Mouse (Mus musculus): ENCODE measurements around the gene Rpgrip1. TPM values are rescaled to one million over a fixed set of nuclear protein-coding genes. Genes with fewer than 3 reads are reported as not detected.

Rpgrip1 gene
- polyA plus RNA-seq, 1 experiment from 2014 or later: 59.8 TPM

- Histone ChIP-seq H3K4me1 (peaks cover 11% of the 10 kb centered on the region), H3K36me3 (no peaks in the 10 kb centered on the region), H3K27me3 (no peaks in the 10 kb centered on the region), H3K9me3 (replicated peaks) (no peaks in the 10 kb centered on the region), H3K4me2 (replicated peaks) (peak overlapping the region; percentile 98), H3K27ac (replicated peaks) (peak overlapping the region; percentile 90), H3K9ac (peak overlapping the region; percentile 53; the same call in 1 of the 2 replicates), H3K4me3 (replicated peaks) (peak overlapping the region; percentile 62)
- peak; percentile 88 for ATAC-seq (ENCODE audit: insufficient number of reproducible peaks, low FRiP score, low TSS enrichment, low read depth)
- WGBS: 1% methylated on average over 38 of the region's 38 CpGs
Observed at GRCm38 (mm10) chr14:52118823-52119608, 8.5 kb downstream of the Rpgrip1 start.

- no peak for ATAC-seq (ENCODE audit: insufficient number of reproducible peaks, low FRiP score, low TSS enrichment, low read depth)
- peak overlapping the region; percentile 98 for H3K4me2 ChIP-seq (replicated peaks)
- no peaks in the 10 kb centered on the region for H3K9me3 ChIP-seq (replicated peaks)
- no peak overlapping the region for H3K27ac ChIP-seq (replicated peaks)
- no peaks in the 10 kb centered on the region for H3K36me3 ChIP-seq
- no peak overlapping the region for H3K4me3 ChIP-seq (replicated peaks)
- H3K9ac ChIP-seq: no peak overlapping the region
- 34% methylated on average over 7 of the region's 7 CpGs for WGBS
- H3K4me1 ChIP-seq: peaks cover 11% of the 10 kb centered on the region
- H3K27me3 ChIP-seq: no peaks in the 10 kb centered on the region
Observed at GRCm38 (mm10) chr14:52120169-52120568, 9.7 kb downstream of the Rpgrip1 start.

GRCm38 (mm10) chr14:52123918-52124317 is 13.4 kb downstream of the Rpgrip1 start:
- WGBS: 19% methylated on average over 4 of the region's 4 CpGs
- Histone ChIP-seq H3K9me3 (replicated peaks) (no peaks in the 10 kb centered on the region), H3K36me3 (no peaks in the 10 kb centered on the region), H3K4me1 (peaks cover 6% of the 10 kb centered on the region), H3K27me3 (no peaks in the 10 kb centered on the region), H3K4me3 (replicated peaks) (no peak overlapping the region), H3K4me2 (replicated peaks) (no peak overlapping the region), H3K9ac (no peak overlapping the region), H3K27ac (replicated peaks) (no peak overlapping the region)
- ATAC-seq (ENCODE audit: insufficient number of reproducible peaks, low FRiP score, low TSS enrichment, low read depth): no peak

GRCm38 (mm10) chr14:52124636-52125035 is 14.1 kb downstream of the Rpgrip1 start:
- H3K36me3 ChIP-seq: no peaks in the 10 kb centered on the region
- no peak overlapping the region for H3K4me3 ChIP-seq (replicated peaks)
- H3K9me3 ChIP-seq (replicated peaks): no peaks in the 10 kb centered on the region
- no peaks in the 10 kb centered on the region for H3K27me3 ChIP-seq
- H3K4me2 ChIP-seq (replicated peaks): no peak overlapping the region
- WGBS: 84% methylated on average over 3 of the region's 3 CpGs
- no peaks in the 10 kb centered on the region; the same call in 1 of the 2 replicates for H3K4me1 ChIP-seq
- no peak overlapping the region for H3K27ac ChIP-seq (replicated peaks)
- no peak overlapping the region for H3K9ac ChIP-seq
- ATAC-seq (ENCODE audit: insufficient number of reproducible peaks, low FRiP score, low TSS enrichment, low read depth): no peak

GRCm38 (mm10) chr14:52133584-52133983 is 23.1 kb downstream of the Rpgrip1 start:
- Histone ChIP-seq H3K4me2 (replicated peaks) (no peak overlapping the region), H3K4me3 (replicated peaks) (no peak overlapping the region), H3K27me3 (no peaks in the 10 kb centered on the region), H3K9ac (no peak overlapping the region), H3K36me3 (no peaks in the 10 kb centered on the region), H3K27ac (replicated peaks) (no peak overlapping the region), H3K4me1 (no peaks in the 10 kb centered on the region), H3K9me3 (replicated peaks) (no peaks in the 10 kb centered on the region)
- WGBS: 65% methylated on average over 5 of the region's 5 CpGs
- ATAC-seq (ENCODE audit: insufficient number of reproducible peaks, low FRiP score, low TSS enrichment, low read depth): no peak

- peak overlapping the region; percentile 28 for H3K4me2 ChIP-seq (replicated peaks)
- H3K4me3 ChIP-seq (replicated peaks): no peak overlapping the region; the same call in 1 of the 2 replicates
- no peaks in the 10 kb centered on the region for H3K9me3 ChIP-seq (replicated peaks)
- H3K9ac ChIP-seq: no peak overlapping the region
- H3K4me1 ChIP-seq: 0 out of 2 replicates have a peak, but pooled peaks cover 10% of the 10 kb centered on the region
- no peak for ATAC-seq (ENCODE audit: insufficient number of reproducible peaks, low FRiP score, low TSS enrichment, low read depth)
- no peak overlapping the region for H3K27ac ChIP-seq (replicated peaks)
- no peaks in the 10 kb centered on the region for H3K27me3 ChIP-seq
- WGBS: 49% methylated on average over 19 of the region's 19 CpGs
- no peaks in the 10 kb centered on the region for H3K36me3 ChIP-seq
Observed at GRCm38 (mm10) chr14:52140577-52141444, 30.3 kb downstream of the Rpgrip1 start.

- no peaks in the 10 kb centered on the region for H3K36me3 ChIP-seq
- no peak overlapping the region for H3K4me3 ChIP-seq (replicated peaks)
- H3K4me1 ChIP-seq: 0 out of 2 replicates have a peak, but pooled peaks cover 10% of the 10 kb centered on the region
- 68% methylated on average over 16 of the region's 16 CpGs for WGBS
- no peaks in the 10 kb centered on the region for H3K9me3 ChIP-seq (replicated peaks)
- H3K4me2 ChIP-seq (replicated peaks): peak overlapping the region; percentile 28; the same call in 1 of the 2 replicates
- no peak for ATAC-seq (ENCODE audit: insufficient number of reproducible peaks, low FRiP score, low TSS enrichment, low read depth)
- H3K9ac ChIP-seq: no peak overlapping the region
- no peaks in the 10 kb centered on the region for H3K27me3 ChIP-seq
- H3K27ac ChIP-seq (replicated peaks): no peak overlapping the region
Observed at GRCm38 (mm10) chr14:52141445-52142127, 31.1 kb downstream of the Rpgrip1 start.

GRCm38 (mm10) chr14:52144165-52144564 is 33.7 kb downstream of the Rpgrip1 start:
- no peak for ATAC-seq (ENCODE audit: insufficient number of reproducible peaks, low FRiP score, low TSS enrichment, low read depth)
- no peak overlapping the region for H3K4me3 ChIP-seq (replicated peaks)

GRCm38 (mm10) chr14:52146540-52146939 is 36.0 kb downstream of the Rpgrip1 start:
- no peak for ATAC-seq (ENCODE audit: insufficient number of reproducible peaks, low FRiP score, low TSS enrichment, low read depth)
- Histone ChIP-seq H3K36me3 (no peaks in the 10 kb centered on the region), H3K27ac (replicated peaks) (no peak overlapping the region), H3K4me1 (0 out of 2 replicates have a peak, but pooled peaks cover 3% of the 10 kb centered on the region), H3K9me3 (replicated peaks) (no peaks in the 10 kb centered on the region), H3K4me2 (replicated peaks) (no peak overlapping the region), H3K27me3 (no peaks in the 10 kb centered on the region), H3K9ac (no peak overlapping the region), H3K4me3 (replicated peaks) (no peak overlapping the region)
- WGBS: 58% methylated on average over 4 of the region's 4 CpGs

More at GRCm38 (mm10) chr14:52144165-52144564, 33.7 kb downstream of the Rpgrip1 start:
- Histone ChIP-seq H3K27ac (replicated peaks) (no peak overlapping the region), H3K4me2 (replicated peaks) (no peak overlapping the region), H3K9me3 (replicated peaks) (no peaks in the 10 kb centered on the region), H3K36me3 (no peaks in the 10 kb centered on the region), H3K9ac (no peak overlapping the region), H3K27me3 (no peaks in the 10 kb centered on the region), H3K4me1 (0 out of 2 replicates have a peak, but pooled peaks cover 10% of the 10 kb centered on the region)
- 65% methylated on average over 4 of the region's 4 CpGs for WGBS

- Histone ChIP-seq H3K4me2 (replicated peaks) (no peak overlapping the region), H3K9me3 (replicated peaks) (no peaks in the 10 kb centered on the region), H3K9ac (no peak overlapping the region), H3K4me1 (no peaks in the 10 kb centered on the region), H3K27ac (replicated peaks) (no peak overlapping the region), H3K4me3 (replicated peaks) (no peak overlapping the region), H3K36me3 (no peaks in the 10 kb centered on the region), H3K27me3 (no peaks in the 10 kb centered on the region)
- ATAC-seq (ENCODE audit: insufficient number of reproducible peaks, low FRiP score, low TSS enrichment, low read depth): no peak
- 45% methylated on average over 4 of the region's 4 CpGs for WGBS
Observed at GRCm38 (mm10) chr14:52149888-52150287, 39.4 kb downstream of the Rpgrip1 start.

GRCm38 (mm10) chr14:52152179-52152578 is 41.7 kb downstream of the Rpgrip1 start:
- Histone ChIP-seq H3K9ac (no peak overlapping the region), H3K4me3 (replicated peaks) (no peak overlapping the region), H3K4me1 (no peaks in the 10 kb centered on the region), H3K4me2 (replicated peaks) (no peak overlapping the region), H3K27ac (replicated peaks) (no peak overlapping the region), H3K36me3 (no peaks in the 10 kb centered on the region), H3K9me3 (replicated peaks) (no peaks in the 10 kb centered on the region), H3K27me3 (no peaks in the 10 kb centered on the region)
- no peak for ATAC-seq (ENCODE audit: insufficient number of reproducible peaks, low FRiP score, low TSS enrichment, low read depth)
- WGBS: 29% methylated on average over 7 of the region's 7 CpGs

Measured in embryonic facial prominence, embryonic 15.5 days (tissue).